Mouse (Mus musculus): ENCODE measurements around the gene Maz.

DNA sequence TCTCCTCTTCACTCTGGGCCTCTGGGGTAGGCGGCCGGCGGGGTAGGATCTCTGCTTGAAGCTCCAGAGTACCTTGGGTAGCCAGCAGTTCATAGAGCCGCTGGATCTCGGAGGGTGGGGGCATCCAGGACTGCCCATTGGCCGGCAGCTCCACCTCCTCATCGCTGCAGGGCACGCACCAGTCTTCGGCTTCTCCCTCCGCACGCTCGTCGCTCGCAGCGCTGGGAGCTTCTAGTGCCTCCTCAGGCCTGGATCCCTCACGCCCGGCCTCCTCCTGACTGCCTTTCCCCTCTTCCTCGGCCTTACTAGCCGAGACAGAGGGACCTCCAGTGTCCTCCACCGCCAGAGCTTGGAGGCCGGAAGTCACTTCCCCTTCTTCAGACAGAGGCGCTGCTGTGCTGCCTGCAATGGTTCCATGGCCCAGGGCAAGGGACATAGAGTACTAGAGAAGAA is 10.3 kb downstream of the Maz start:
- TF ChIP-seq GATA1 (IDR thresholded peaks at IDR 0.05; ENCODE audit: low read length) (no peak), TAL1 (IDR thresholded peaks at IDR 0.05; ENCODE audit: low read length) (no peak)

Measured in erythroblast, embryonic 14.5 days (primary cell).